Mouse (Mus musculus): Measurements from ENCODE around the gene Sh3bgrl2.

Sh3bgrl2 gene

GRCm38 (mm10) chr9:83593811-83594210 is 45.7 kb downstream of the Sh3bgrl2 start:
- H3K36me3 ChIP-seq (ENCODE audit: control insufficient read depth, insufficient read depth, low read length, poor library complexity, severe bottlenecking): no peaks in the 10 kb centered on the region
- no peaks in the 10 kb centered on the region for H3K27me3 ChIP-seq (ENCODE audit: control insufficient read depth, insufficient read depth, low read length, poor library complexity, severe bottlenecking)
- no peak for DNase-seq (ENCODE audit: low read depth, low spot score)

DNA sequence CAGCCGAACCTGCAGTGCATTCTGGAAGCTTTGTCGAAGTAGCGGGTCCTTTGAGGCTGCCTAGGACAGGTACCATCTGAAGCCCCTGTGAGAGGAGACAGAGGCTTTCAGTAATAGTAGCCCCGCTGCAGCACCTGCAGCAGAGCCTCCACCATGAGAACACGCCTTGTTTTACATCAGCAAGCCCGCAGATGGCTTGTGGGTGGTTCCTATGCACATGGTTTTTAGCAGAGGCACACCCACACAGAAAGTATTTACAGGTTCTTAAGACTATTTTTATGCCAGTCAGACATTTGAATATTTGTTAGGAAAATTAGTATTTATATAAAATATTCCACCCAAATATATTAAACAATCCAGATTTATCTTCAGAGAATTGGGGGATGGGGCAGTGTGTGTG is 48.0 kb downstream of the Sh3bgrl2 start:
- no peaks in the 10 kb centered on the region for H3K36me3 ChIP-seq (ENCODE audit: control insufficient read depth, insufficient read depth, low read length, poor library complexity, severe bottlenecking)
- DNase-seq (ENCODE audit: low read depth, low spot score): no peak
- no peaks in the 10 kb centered on the region for H3K27me3 ChIP-seq (ENCODE audit: control insufficient read depth, insufficient read depth, low read length, poor library complexity, severe bottlenecking)

DNA sequence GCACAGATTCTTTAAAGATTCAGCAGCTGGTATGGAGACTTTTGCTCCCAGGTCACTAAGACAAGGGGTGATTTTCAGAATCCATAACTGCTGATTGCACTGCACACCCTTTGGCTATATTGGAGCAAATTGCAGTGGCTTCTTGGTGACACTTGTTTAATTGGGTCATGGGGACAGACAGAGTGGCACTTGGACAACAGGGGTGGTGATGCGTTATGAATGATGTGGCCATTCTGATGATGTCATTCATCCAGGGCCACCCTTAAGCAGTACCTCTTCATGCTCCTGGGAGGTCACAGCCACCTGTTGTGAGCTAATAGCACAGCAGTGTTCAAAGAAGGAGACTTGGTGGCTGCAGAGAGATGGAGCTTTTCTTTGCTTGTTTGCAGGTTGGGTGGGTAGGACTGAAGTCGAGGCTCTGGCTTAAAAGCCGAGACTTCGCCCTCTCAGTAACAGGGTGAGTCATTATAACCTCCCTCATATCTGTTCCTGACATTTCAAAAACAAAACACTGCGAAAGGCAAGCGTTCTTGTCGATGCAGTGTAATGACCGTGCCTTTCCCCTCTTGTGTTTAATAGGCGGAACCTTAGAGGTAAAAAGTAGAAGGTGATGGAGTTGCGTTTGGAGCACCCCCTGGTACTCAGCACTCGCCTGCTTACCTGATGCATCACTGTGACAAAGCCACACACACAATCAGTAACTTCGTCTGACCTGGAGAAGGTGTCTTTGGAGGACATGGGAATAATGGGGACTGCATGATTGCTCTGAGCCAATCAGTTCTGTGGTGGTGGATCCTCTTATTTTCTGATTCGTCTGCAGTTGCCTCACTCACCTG is 48.7 kb downstream of the Sh3bgrl2 start:
- no peaks in the 10 kb centered on the region for H3K27me3 ChIP-seq (ENCODE audit: control insufficient read depth, insufficient read depth, low read length, poor library complexity, severe bottlenecking)
- DNase-seq (ENCODE audit: low read depth, low spot score): no peak

GRCm38 (mm10) chr9:83598047-83598446 is 49.9 kb downstream of the Sh3bgrl2 start:
- no peak for DNase-seq (ENCODE audit: low read depth, low spot score)
- no peaks in the 10 kb centered on the region for H3K36me3 ChIP-seq (ENCODE audit: control insufficient read depth, insufficient read depth, low read length, poor library complexity, severe bottlenecking)
- H3K27me3 ChIP-seq (ENCODE audit: control insufficient read depth, insufficient read depth, low read length, poor library complexity, severe bottlenecking): no peaks in the 10 kb centered on the region

More for the DNA sequence above, 48.7 kb downstream of the Sh3bgrl2 start:
- no peaks in the 10 kb centered on the region for H3K36me3 ChIP-seq (ENCODE audit: control insufficient read depth, insufficient read depth, low read length, poor library complexity, severe bottlenecking)

GRCm38 (mm10) chr9:83599505-83599904 is 51.4 kb downstream of the Sh3bgrl2 start:
- DNase-seq (ENCODE audit: low read depth, low spot score): no peak
- Histone ChIP-seq H3K27me3 (ENCODE audit: control insufficient read depth, insufficient read depth, low read length, poor library complexity, severe bottlenecking) (no peaks in the 10 kb centered on the region), H3K36me3 (ENCODE audit: control insufficient read depth, insufficient read depth, low read length, poor library complexity, severe bottlenecking) (no peaks in the 10 kb centered on the region)

DNA sequence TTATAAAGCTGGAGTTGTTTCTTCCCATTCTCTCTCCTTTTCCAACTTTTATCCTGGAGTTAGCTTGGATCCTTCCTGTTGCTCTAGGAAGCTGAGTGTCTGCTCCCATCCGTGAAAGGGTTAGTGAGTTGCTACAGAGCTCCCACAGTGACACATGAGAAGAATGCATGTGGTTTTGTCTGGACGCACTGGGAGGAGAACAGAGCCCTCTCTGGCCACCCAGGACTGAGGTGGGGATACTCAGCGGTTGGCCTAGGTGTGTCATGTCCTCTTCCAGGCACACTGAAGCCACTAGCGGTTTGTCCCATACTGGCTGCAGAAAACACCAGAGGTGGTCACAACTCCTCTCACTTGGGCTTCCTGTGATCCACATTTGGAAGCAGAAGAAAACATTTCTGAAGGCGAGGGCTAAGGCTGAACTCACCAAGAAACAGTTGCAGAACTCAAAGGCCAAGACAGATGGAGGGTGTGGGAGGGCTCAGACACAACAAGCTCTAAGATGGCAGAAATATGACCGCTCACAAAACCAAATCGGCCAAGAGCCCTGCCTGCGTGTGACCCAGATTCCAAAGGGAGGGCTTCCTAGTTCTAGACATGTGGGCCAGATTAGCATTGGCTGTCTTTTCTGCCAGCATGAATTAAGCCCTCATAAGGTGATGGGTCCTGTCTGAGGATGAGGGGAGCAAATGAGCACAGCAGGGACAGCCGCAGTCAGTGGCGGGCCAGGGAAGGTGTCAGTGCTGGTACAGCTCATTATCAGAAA is 52.3 kb downstream of the Sh3bgrl2 start:
- Histone ChIP-seq H3K36me3 (ENCODE audit: control insufficient read depth, insufficient read depth, low read length, poor library complexity, severe bottlenecking) (no peaks in the 10 kb centered on the region), H3K27me3 (ENCODE audit: control insufficient read depth, insufficient read depth, low read length, poor library complexity, severe bottlenecking) (no peaks in the 10 kb centered on the region)
- no peak for DNase-seq (ENCODE audit: low read depth, low spot score)

- no peaks in the 10 kb centered on the region for H3K36me3 ChIP-seq (ENCODE audit: control insufficient read depth, insufficient read depth, low read length, poor library complexity, severe bottlenecking)
- no peaks in the 10 kb centered on the region for H3K27me3 ChIP-seq (ENCODE audit: control insufficient read depth, insufficient read depth, low read length, poor library complexity, severe bottlenecking)
- DNase-seq (ENCODE audit: low read depth, low spot score): no peak
Observed at GRCm38 (mm10) chr9:83602176-83602770, 54.1 kb downstream of the Sh3bgrl2 start.

GRCm38 (mm10) chr9:83603159-83603558 is 55.0 kb downstream of the Sh3bgrl2 start:
- H3K27me3 ChIP-seq (ENCODE audit: control insufficient read depth, insufficient read depth, low read length, poor library complexity, severe bottlenecking): no peaks in the 10 kb centered on the region
- H3K36me3 ChIP-seq (ENCODE audit: control insufficient read depth, insufficient read depth, low read length, poor library complexity, severe bottlenecking): no peaks in the 10 kb centered on the region
- no peak for DNase-seq (ENCODE audit: low read depth, low spot score)

GRCm38 (mm10) chr9:83605886-83606640 is 57.9 kb downstream of the Sh3bgrl2 start:
- Histone ChIP-seq H3K27me3 (ENCODE audit: control insufficient read depth, insufficient read depth, low read length, poor library complexity, severe bottlenecking) (no peaks in the 10 kb centered on the region), H3K36me3 (ENCODE audit: control insufficient read depth, insufficient read depth, low read length, poor library complexity, severe bottlenecking) (no peaks in the 10 kb centered on the region)
- no peak for DNase-seq (ENCODE audit: low read depth, low spot score)

GRCm38 (mm10) chr9:83608135-83608534 is 60.0 kb downstream of the Sh3bgrl2 start:
- H3K27me3 ChIP-seq (ENCODE audit: control insufficient read depth, insufficient read depth, low read length, poor library complexity, severe bottlenecking): no peaks in the 10 kb centered on the region
- no peaks in the 10 kb centered on the region for H3K36me3 ChIP-seq (ENCODE audit: control insufficient read depth, insufficient read depth, low read length, poor library complexity, severe bottlenecking)
- DNase-seq (ENCODE audit: low read depth, low spot score): no peak

DNA sequence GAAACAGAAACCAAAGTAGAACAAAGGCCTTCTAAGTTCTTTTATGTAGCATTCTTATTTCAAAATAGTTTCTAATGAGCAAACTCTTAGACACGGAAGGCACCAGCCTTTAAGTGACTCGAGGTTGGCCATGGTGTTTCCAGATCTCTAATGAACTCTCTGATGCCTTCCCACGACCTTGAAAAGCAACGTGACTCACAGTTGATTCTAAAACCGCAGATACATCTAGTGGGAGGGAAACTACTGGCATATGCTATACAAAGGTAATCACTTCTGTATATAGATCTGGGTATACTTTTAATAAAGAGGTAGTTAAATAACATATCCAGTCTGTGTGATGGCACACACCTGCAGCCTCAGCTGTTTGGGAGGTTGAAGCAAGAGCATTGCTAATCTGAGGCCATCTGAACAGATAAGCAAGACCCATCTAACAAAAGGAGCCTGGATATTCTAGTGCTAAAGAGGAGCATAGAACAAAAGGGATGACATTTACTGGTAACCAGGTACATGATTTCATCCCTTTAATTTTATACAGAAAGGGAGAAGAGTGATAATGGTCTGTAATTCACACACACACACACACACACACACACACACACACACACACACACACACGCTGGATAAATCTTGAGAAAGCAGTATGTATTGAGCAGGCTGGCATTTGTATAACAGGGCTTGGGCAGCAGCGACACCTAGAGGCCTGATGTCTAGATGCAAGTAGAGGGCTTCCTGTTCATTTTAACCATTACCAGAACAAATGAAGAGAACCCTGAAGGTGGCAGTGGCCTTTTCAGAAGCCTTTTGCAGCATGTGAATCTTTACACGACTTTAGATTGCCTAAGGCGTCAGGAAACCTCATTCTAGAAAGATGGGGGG is 61.5 kb downstream of the Sh3bgrl2 start:
- peak; percentile 89 for DNase-seq (ENCODE audit: low read depth, low spot score)
- H3K36me3 ChIP-seq (ENCODE audit: control insufficient read depth, insufficient read depth, low read length, poor library complexity, severe bottlenecking): no peaks in the 10 kb centered on the region
- H3K27me3 ChIP-seq (ENCODE audit: control insufficient read depth, insufficient read depth, low read length, poor library complexity, severe bottlenecking): no peaks in the 10 kb centered on the region

DNA sequence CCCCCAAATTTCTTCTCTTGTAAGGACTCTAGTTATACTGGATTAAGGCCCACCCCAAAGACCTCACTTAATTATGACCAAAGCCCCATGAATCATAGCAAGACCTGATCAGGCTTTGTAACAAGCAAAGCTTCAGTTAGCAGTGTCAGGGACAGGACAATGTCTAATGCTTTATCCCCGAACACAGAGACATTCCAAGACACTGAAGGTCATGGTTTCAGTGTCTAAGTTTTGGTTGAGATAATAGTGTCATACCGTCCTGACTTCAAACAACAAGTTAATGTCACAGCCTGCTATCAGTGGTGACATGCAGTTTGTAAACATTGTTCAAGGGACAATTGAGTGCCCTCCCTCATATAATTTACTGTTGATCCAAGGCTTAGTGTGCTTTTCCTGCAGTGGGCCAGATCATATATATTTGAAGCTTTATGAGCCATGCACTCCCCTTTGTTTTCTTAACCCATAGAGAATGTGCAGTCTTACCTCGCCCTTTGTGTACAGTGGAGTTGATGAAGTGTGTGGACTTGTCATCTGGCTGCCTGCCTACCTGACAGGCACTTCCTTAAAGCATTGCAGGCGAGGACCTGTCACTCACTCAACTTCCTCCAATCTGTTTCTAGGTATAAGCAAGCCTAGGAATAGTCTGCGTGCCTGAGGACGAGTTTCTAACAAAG is 67.9 kb downstream of the Sh3bgrl2 start:
- no peaks in the 10 kb centered on the region for H3K36me3 ChIP-seq (ENCODE audit: control insufficient read depth, insufficient read depth, low read length, poor library complexity, severe bottlenecking)
- DNase-seq (ENCODE audit: low read depth, low spot score): peak; percentile 31
- no peaks in the 10 kb centered on the region for H3K27me3 ChIP-seq (ENCODE audit: control insufficient read depth, insufficient read depth, low read length, poor library complexity, severe bottlenecking)

DNA sequence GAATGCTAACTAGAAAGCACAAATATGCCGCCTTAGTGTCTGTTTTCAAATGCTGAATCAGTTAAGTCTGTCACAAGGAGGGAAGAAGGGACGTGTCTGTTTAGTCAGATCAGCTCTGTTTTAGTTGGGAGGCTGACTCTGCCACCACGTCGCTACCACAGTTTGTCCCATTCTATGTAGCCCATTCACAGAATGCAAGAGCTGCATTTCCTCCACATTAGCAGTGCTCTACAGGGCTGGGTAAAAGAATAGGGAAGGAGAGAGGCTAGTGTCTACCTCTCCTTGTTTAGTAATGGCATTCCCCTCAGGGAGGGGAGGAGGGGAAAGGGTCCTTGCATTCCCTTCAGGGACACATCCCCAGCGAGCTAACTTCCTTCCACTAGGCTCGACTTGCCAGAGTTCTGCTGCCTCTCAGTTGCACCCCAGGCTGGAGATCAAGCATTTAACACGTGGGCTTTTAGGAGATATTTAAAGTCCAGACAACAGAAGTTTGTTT is 68.5 kb downstream of the Sh3bgrl2 start:
- no peak for DNase-seq (ENCODE audit: low read depth, low spot score)
- H3K36me3 ChIP-seq (ENCODE audit: control insufficient read depth, insufficient read depth, low read length, poor library complexity, severe bottlenecking): no peaks in the 10 kb centered on the region
- H3K27me3 ChIP-seq (ENCODE audit: control insufficient read depth, insufficient read depth, low read length, poor library complexity, severe bottlenecking): no peaks in the 10 kb centered on the region
